Mouse (Mus musculus): ENCODE measurements around the gene Slc35a2.

The Slc35a2 gene

GRCm38 (mm10) chrX:7883841-7884567 lies at the start of gene Slc35a2:
TSS of gene Slc35a2 (plus strand) at chrX:7884028.
- H3K9me3 ChIP-seq (ENCODE audit: low read length) = no peaks in the 10 kb centered on the region
- no peak for TF ChIP-seq NANOG (IDR thresholded peaks at IDR 0.05; ENCODE audit: borderline replicate concordance, low read length)
- H3K27me3 ChIP-seq (ENCODE audit: insufficient read depth, low read length) = no peaks in the 10 kb centered on the region
- H3K36me3 ChIP-seq (ENCODE audit: insufficient read depth, low read length) = peaks cover 13% of the 10 kb centered on the region
- peak within 1 kb of the TSS; percentile 83 for H3K4me3 ChIP-seq (replicated peaks; ENCODE audit: low read length)
- peaks cover 24% of the 10 kb centered on the region for H3K4me1 ChIP-seq (replicated peaks; ENCODE audit: low read depth, low read length)

GRCm38 (mm10) chrX:7837146-7837545 lies 46.7 kb upstream of the Slc35a2 start:
- no peaks in the 10 kb centered on the region for H3K27me3 ChIP-seq (ENCODE audit: insufficient read depth, low read length)
- no peak for TF ChIP-seq POU5F1 (IDR thresholded peaks at IDR 0.05; ENCODE audit: borderline replicate concordance, low read length)
- TF ChIP-seq NANOG (IDR thresholded peaks at IDR 0.05; ENCODE audit: borderline replicate concordance, low read length) = no peak
- TF ChIP-seq CTCF (conservative IDR thresholded peaks at IDR 0.05; ENCODE audit: low read length) = no peak

GRCm38 (mm10) chrX:7840842-7841162 lies 43.0 kb upstream of the Slc35a2 start:
- Histone ChIP-seq H3K4me1 (replicated peaks; ENCODE audit: low read depth, low read length) (peaks cover 42% of the 10 kb centered on the region), H3K4me3 (replicated peaks; ENCODE audit: low read length) (peak overlapping the region; percentile 85; the same call in 1 of the 2 replicates), H3K36me3 (ENCODE audit: insufficient read depth, low read length) (peaks cover 33% of the 10 kb centered on the region), H3K9me3 (ENCODE audit: low read length) (no peaks in the 10 kb centered on the region), H3K27me3 (ENCODE audit: insufficient read depth, low read length) (no peaks in the 10 kb centered on the region)
- TF ChIP-seq NANOG (IDR thresholded peaks at IDR 0.05; ENCODE audit: borderline replicate concordance, low read length) (no peak), CTCF (conservative IDR thresholded peaks at IDR 0.05; ENCODE audit: low read length) (no peak)

More at GRCm38 (mm10) chrX:7837146-7837545, 46.7 kb upstream of the Slc35a2 start:
- H3K9me3 ChIP-seq (ENCODE audit: low read length) = no peaks in the 10 kb centered on the region
- peaks cover 16% of the 10 kb centered on the region for H3K4me1 ChIP-seq (replicated peaks; ENCODE audit: low read depth, low read length)
- peaks cover 29% of the 10 kb centered on the region for H3K36me3 ChIP-seq (ENCODE audit: insufficient read depth, low read length)
- H3K4me3 ChIP-seq (replicated peaks; ENCODE audit: low read length) = no peak overlapping the region

- Histone ChIP-seq H3K9me3 (ENCODE audit: low read length) (no peaks in the 10 kb centered on the region), H3K4me1 (replicated peaks; ENCODE audit: low read depth, low read length) (peaks cover 43% of the 10 kb centered on the region), H3K36me3 (ENCODE audit: insufficient read depth, low read length) (peaks cover 31% of the 10 kb centered on the region), H3K4me3 (replicated peaks; ENCODE audit: low read length) (peak within 1 kb of the TSS; percentile 85), H3K27me3 (ENCODE audit: insufficient read depth, low read length) (no peaks in the 10 kb centered on the region)
- no peak for TF ChIP-seq CTCF (conservative IDR thresholded peaks at IDR 0.05; ENCODE audit: low read length)
- no peak for TF ChIP-seq NANOG (IDR thresholded peaks at IDR 0.05; ENCODE audit: borderline replicate concordance, low read length)
Observed at GRCm38 (mm10) chrX:7841163-7842162, 42.4 kb upstream of the Slc35a2 start, which contains the start of gene Otud5. TSS of gene Otud5 (plus strand) at chrX:7841364.

GRCm38 (mm10) chrX:7842318-7842717 lies 41.5 kb upstream of the Slc35a2 start:
- H3K4me1 ChIP-seq (replicated peaks; ENCODE audit: low read depth, low read length) = peaks cover 43% of the 10 kb centered on the region
- no peak for TF ChIP-seq POU5F1 (IDR thresholded peaks at IDR 0.05; ENCODE audit: borderline replicate concordance, low read length)
- no peak for TF ChIP-seq CTCF (conservative IDR thresholded peaks at IDR 0.05; ENCODE audit: low read length)
- TF ChIP-seq NANOG (IDR thresholded peaks at IDR 0.05; ENCODE audit: borderline replicate concordance, low read length) = no peak
- H3K4me3 ChIP-seq (replicated peaks; ENCODE audit: low read length) = peak overlapping the region; percentile 85
- H3K27me3 ChIP-seq (ENCODE audit: insufficient read depth, low read length) = no peaks in the 10 kb centered on the region
- peaks cover 33% of the 10 kb centered on the region for H3K36me3 ChIP-seq (ENCODE audit: insufficient read depth, low read length)
- H3K9me3 ChIP-seq (ENCODE audit: low read length) = no peaks in the 10 kb centered on the region

- Histone ChIP-seq H3K27me3 (ENCODE audit: insufficient read depth, low read length) (no peaks in the 10 kb centered on the region), H3K4me3 (replicated peaks; ENCODE audit: low read length) (no peak overlapping the region), H3K4me1 (replicated peaks; ENCODE audit: low read depth, low read length) (peaks cover 27% of the 10 kb centered on the region), H3K9me3 (ENCODE audit: low read length) (no peaks in the 10 kb centered on the region), H3K36me3 (ENCODE audit: insufficient read depth, low read length) (peaks cover 75% of the 10 kb centered on the region)
- TF ChIP-seq NANOG (IDR thresholded peaks at IDR 0.05; ENCODE audit: borderline replicate concordance, low read length) = no peak
- TF ChIP-seq CTCF (conservative IDR thresholded peaks at IDR 0.05; ENCODE audit: low read length) = no peak
- TF ChIP-seq POU5F1 (IDR thresholded peaks at IDR 0.05; ENCODE audit: borderline replicate concordance, low read length) = no peak
Observed at GRCm38 (mm10) chrX:7847845-7848244, 36.0 kb upstream of the Slc35a2 start.

- TF ChIP-seq NANOG (IDR thresholded peaks at IDR 0.05; ENCODE audit: borderline replicate concordance, low read length) (no peak), CTCF (conservative IDR thresholded peaks at IDR 0.05; ENCODE audit: low read length) (peak; percentile 36), POU5F1 (IDR thresholded peaks at IDR 0.05; ENCODE audit: borderline replicate concordance, low read length) (no peak)
Observed at GRCm38 (mm10) chrX:7854578-7854977, 29.2 kb upstream of the Slc35a2 start.

GRCm38 (mm10) chrX:7859191-7859753 lies 24.6 kb upstream of the Slc35a2 start:
- H3K9me3 ChIP-seq (ENCODE audit: low read length) = no peaks in the 10 kb centered on the region
- peaks cover 49% of the 10 kb centered on the region for H3K36me3 ChIP-seq (ENCODE audit: insufficient read depth, low read length)
- TF ChIP-seq POU5F1 (IDR thresholded peaks at IDR 0.05; ENCODE audit: borderline replicate concordance, low read length) (no peak), CTCF (conservative IDR thresholded peaks at IDR 0.05; ENCODE audit: low read length) (no peak), NANOG (IDR thresholded peaks at IDR 0.05; ENCODE audit: borderline replicate concordance, low read length) (no peak)
- H3K27me3 ChIP-seq (ENCODE audit: insufficient read depth, low read length) = no peaks in the 10 kb centered on the region
- H3K4me3 ChIP-seq (replicated peaks; ENCODE audit: low read length) = no peak overlapping the region
- H3K4me1 ChIP-seq (replicated peaks; ENCODE audit: low read depth, low read length) = peaks cover 19% of the 10 kb centered on the region

More at GRCm38 (mm10) chrX:7854578-7854977, 29.2 kb upstream of the Slc35a2 start:
- H3K4me3 ChIP-seq (replicated peaks; ENCODE audit: low read length) = no peak overlapping the region
- H3K27me3 ChIP-seq (ENCODE audit: insufficient read depth, low read length) = no peaks in the 10 kb centered on the region
- H3K36me3 ChIP-seq (ENCODE audit: insufficient read depth, low read length) = peaks cover 63% of the 10 kb centered on the region
- H3K4me1 ChIP-seq (replicated peaks; ENCODE audit: low read depth, low read length) = peaks cover 6% of the 10 kb centered on the region
- H3K9me3 ChIP-seq (ENCODE audit: low read length) = no peaks in the 10 kb centered on the region

Data from E14TG2a.4 (cell line).